Mouse (Mus musculus): Measurements from ENCODE around the gene Smc6. TPM values are rescaled to one million over a fixed set of nuclear protein-coding genes. Genes with fewer than 3 reads are reported as not detected.
A peak's percentile ranks its signal among the peaks of the same experiment; 100 is the strongest.

The Smc6 gene
- polyA plus RNA-seq, 1 experiment from 2014 or later: 104 TPM

- DNase-seq (ENCODE audit: low spot score): no peak
- WGBS: 61% methylated on average over 5 of the region's 5 CpGs
- H3K9me3 ChIP-seq (replicated peaks; ENCODE audit: control insufficient read depth, low read length): no peaks in the 10 kb centered on the region
- no peak overlapping the region for H3K9ac ChIP-seq (ENCODE audit: low read length)
- H3K27me3 ChIP-seq (replicated peaks; ENCODE audit: control insufficient read depth, insufficient read depth, low read length): no peaks in the 10 kb centered on the region
- H3K27ac ChIP-seq (ENCODE audit: low read depth, low read length): no peak overlapping the region
- H3K4me2 ChIP-seq (ENCODE audit: low read length): no peak overlapping the region
- no peaks in the 10 kb centered on the region for H3K36me3 ChIP-seq (ENCODE audit: control insufficient read depth, insufficient read depth, low read length)
- no peak for ATAC-seq
- H3K4me1 ChIP-seq (ENCODE audit: control insufficient read depth, insufficient read depth, low read length): no peaks in the 10 kb centered on the region
- no peak overlapping the region for H3K4me3 ChIP-seq (ENCODE audit: low read depth, low read length)
These were observed 84.2 kb downstream of the Smc6 start for GRCm38 (mm10) chr12:11349870-11350269.

- H3K27ac ChIP-seq (ENCODE audit: low read depth, low read length): no peak overlapping the region
- ATAC-seq: peak; percentile 61
- no peaks in the 10 kb centered on the region for H3K36me3 ChIP-seq (ENCODE audit: control insufficient read depth, insufficient read depth, low read length)
- no peak overlapping the region for H3K4me2 ChIP-seq (ENCODE audit: low read length)
- H3K9me3 ChIP-seq (replicated peaks; ENCODE audit: control insufficient read depth, low read length): no peaks in the 10 kb centered on the region
- no peak overlapping the region for H3K9ac ChIP-seq (ENCODE audit: low read length)
- DNase-seq (ENCODE audit: low spot score): peak; percentile 85
- no peaks in the 10 kb centered on the region for H3K4me1 ChIP-seq (ENCODE audit: control insufficient read depth, insufficient read depth, low read length)
- H3K4me3 ChIP-seq (ENCODE audit: low read depth, low read length): no peak overlapping the region
- WGBS: 31% methylated on average over 5 of the region's 5 CpGs
- H3K27me3 ChIP-seq (replicated peaks; ENCODE audit: control insufficient read depth, insufficient read depth, low read length): no peaks in the 10 kb centered on the region
These were observed 85.2 kb downstream of the Smc6 start for GRCm38 (mm10) chr12:11350895-11351294.

- Histone ChIP-seq H3K4me2 (ENCODE audit: low read length) (no peak overlapping the region), H3K9ac (ENCODE audit: low read length) (no peak overlapping the region), H3K4me1 (ENCODE audit: control insufficient read depth, insufficient read depth, low read length) (no peaks in the 10 kb centered on the region), H3K4me3 (ENCODE audit: low read depth, low read length) (no peak overlapping the region), H3K9me3 (replicated peaks; ENCODE audit: control insufficient read depth, low read length) (no peaks in the 10 kb centered on the region), H3K36me3 (ENCODE audit: control insufficient read depth, insufficient read depth, low read length) (no peaks in the 10 kb centered on the region), H3K27ac (ENCODE audit: low read depth, low read length) (no peak overlapping the region), H3K27me3 (replicated peaks; ENCODE audit: control insufficient read depth, insufficient read depth, low read length) (no peaks in the 10 kb centered on the region)
- 77% methylated on average over 6 of the region's 6 CpGs for WGBS
- ATAC-seq (peak; percentile 61; the same call in 1 of the 2 replicates), DNase-seq (ENCODE audit: low spot score) (peak; percentile 45)
These were observed 96.7 kb downstream of the Smc6 start for GRCm38 (mm10) chr12:11362435-11362834.

- Histone ChIP-seq H3K4me2 (ENCODE audit: low read length) (no peak overlapping the region), H3K4me1 (ENCODE audit: control insufficient read depth, insufficient read depth, low read length) (no peaks in the 10 kb centered on the region), H3K27me3 (replicated peaks; ENCODE audit: control insufficient read depth, insufficient read depth, low read length) (no peaks in the 10 kb centered on the region), H3K27ac (ENCODE audit: low read depth, low read length) (no peak overlapping the region), H3K36me3 (ENCODE audit: control insufficient read depth, insufficient read depth, low read length) (no peaks in the 10 kb centered on the region), H3K9me3 (replicated peaks; ENCODE audit: control insufficient read depth, low read length) (no peaks in the 10 kb centered on the region), H3K9ac (ENCODE audit: low read length) (no peak overlapping the region), H3K4me3 (ENCODE audit: low read depth, low read length) (no peak overlapping the region)
- 68% methylated on average over 6 of the region's 6 CpGs for WGBS
- DNase-seq (ENCODE audit: low spot score) (no peak), ATAC-seq (no peak)
These were observed 99.2 kb downstream of the Smc6 start for GRCm38 (mm10) chr12:11364870-11365269.

GRCm38 (mm10) chr12:11367099-11367765 lies 101.5 kb downstream of the Smc6 start:
- Histone ChIP-seq H3K4me1 (ENCODE audit: control insufficient read depth, insufficient read depth, low read length) (no peaks in the 10 kb centered on the region), H3K4me2 (ENCODE audit: low read length) (no peak overlapping the region), H3K4me3 (ENCODE audit: low read depth, low read length) (no peak overlapping the region), H3K27me3 (replicated peaks; ENCODE audit: control insufficient read depth, insufficient read depth, low read length) (no peaks in the 10 kb centered on the region), H3K27ac (ENCODE audit: low read depth, low read length) (no peak overlapping the region), H3K9me3 (replicated peaks; ENCODE audit: control insufficient read depth, low read length) (no peaks in the 10 kb centered on the region), H3K36me3 (ENCODE audit: control insufficient read depth, insufficient read depth, low read length) (no peaks in the 10 kb centered on the region), H3K9ac (ENCODE audit: low read length) (no peak overlapping the region)
- ATAC-seq (no peak), DNase-seq (ENCODE audit: low spot score) (no peak)
- 69% methylated on average over 3 of the region's 3 CpGs for WGBS

Small RNA genes lying within 50 kb of the gene (microRNA-seq; reads per million reads assigned to microRNA genes)
- gene Mir7675: not detected

Other genes starting within 250 kb of the Smc6 start
- gene Kcns3, start 114.8 kb upstream of the Smc6 start, polyA plus RNA-seq (2014; fragmentation: Nextera tagmentation; extraction: Ambion mirVana): 0.36 and 0.63 TPM in 2 replicates
- gene Msgn1, start 56.9 kb upstream of the Smc6 start, polyA plus RNA-seq (2014; fragmentation: Nextera tagmentation; extraction: Ambion mirVana): not detected in 2 replicates
- 6.7 and 6.9 TPM in 2 replicates for gene Gen1, start 85 bp upstream of the Smc6 start, polyA plus RNA-seq (2014; fragmentation: Nextera tagmentation; extraction: Ambion mirVana)
- 12.8 and 19.7 TPM in 2 replicates for gene Vsnl1, start 170.7 kb downstream of the Smc6 start, polyA plus RNA-seq (2014; fragmentation: Nextera tagmentation; extraction: Ambion mirVana)
- gene Rad51ap2, start 190.2 kb downstream of the Smc6 start, polyA plus RNA-seq (2014; fragmentation: Nextera tagmentation; extraction: Ambion mirVana): 0.09 and 0.15 TPM in 2 replicates